Mouse (Mus musculus) inflammation-experienced regulatory T-cells, adult 6 months (primary cell): ENCODE data around the gene Acads. TPM values are rescaled to one million over a fixed set of nuclear protein-coding genes. Genes with fewer than 3 reads are reported as not detected.

ENCODE experiments used
- ATAC-seq: one replicate; pipeline ENCODE4 v1.8.0; 2017
- polyA plus RNA-seq, 3 experiments: library from polyadenylated mRNA; unstranded; fragments of 100-300 nt; shearing (Covaris generic); gene quantifications; one replicate each; pipeline ENCODE4 v1.2.1; 2017

Gene Acads
- polyA plus RNA-seq, 3 experiments from 2014 or later = 11.3 to 20.2 (median 18.8) TPM

GRCm38 (mm10) chr5:115070457-115070856 is 48.7 kb downstream of the Acads start:
- no peak for ATAC-seq

DNA sequence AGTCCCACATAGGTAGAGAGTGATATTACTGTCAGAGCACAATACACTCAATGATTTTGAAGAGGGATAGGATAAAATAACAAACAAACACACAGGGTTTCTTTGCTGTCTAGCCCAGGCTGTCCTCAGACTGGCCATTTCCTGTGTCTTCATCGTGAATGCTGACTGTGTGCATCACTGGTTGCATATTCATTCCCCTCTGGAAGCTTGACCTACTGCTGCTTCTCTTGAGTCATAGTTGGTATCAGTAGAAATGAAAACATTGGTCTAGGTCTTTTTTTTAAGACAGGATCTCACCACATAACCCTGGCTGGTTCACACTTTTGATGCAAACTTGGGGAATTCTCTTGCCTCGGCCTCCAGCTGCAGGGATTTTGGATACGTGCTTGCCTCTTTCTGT is 49.5 kb downstream of the Acads start:
- ATAC-seq = no peak

DNA sequence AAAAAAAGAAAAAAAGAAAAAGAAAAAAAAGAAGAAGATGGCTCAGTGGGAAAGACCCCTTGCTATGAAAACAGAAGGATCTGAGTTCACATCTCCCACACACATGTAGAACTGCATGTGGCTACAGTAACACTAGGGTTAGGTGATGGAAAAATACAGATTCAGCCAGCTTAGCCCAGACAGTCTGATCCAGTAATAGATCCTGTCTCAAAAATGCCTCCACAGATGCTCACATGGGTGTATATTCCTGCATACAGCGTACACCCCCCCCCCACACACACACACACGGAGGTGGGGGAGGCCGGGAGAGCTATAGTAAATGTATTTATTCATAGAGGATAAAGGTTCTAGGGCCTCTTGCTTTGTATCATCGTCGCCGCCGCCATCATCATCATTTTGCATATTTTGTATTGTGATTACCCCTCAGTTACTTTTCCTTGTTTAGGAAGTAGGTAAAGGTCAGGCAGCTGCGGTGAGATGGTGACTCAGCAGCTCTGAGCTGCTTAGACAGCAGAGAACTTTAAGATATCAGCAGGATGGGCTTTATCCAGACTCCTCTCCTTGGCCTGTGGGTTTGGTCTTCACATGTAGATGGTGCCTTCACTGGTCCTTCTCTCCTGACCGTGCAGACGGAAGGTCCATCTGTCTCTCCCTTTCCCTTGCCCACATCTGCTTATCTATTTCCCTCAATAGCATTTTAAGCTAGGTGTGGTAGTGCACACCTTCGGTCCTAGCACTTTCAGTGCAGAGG is 50.3 kb downstream of the Acads start:
- ATAC-seq = no peak

GRCm38 (mm10) chr5:115066245-115066644 is 52.9 kb downstream of the Acads start:
- no peak for ATAC-seq

- no peak for ATAC-seq
These were observed 55.8 kb downstream of the Acads start for GRCm38 (mm10) chr5:115063391-115063790.

DNA sequence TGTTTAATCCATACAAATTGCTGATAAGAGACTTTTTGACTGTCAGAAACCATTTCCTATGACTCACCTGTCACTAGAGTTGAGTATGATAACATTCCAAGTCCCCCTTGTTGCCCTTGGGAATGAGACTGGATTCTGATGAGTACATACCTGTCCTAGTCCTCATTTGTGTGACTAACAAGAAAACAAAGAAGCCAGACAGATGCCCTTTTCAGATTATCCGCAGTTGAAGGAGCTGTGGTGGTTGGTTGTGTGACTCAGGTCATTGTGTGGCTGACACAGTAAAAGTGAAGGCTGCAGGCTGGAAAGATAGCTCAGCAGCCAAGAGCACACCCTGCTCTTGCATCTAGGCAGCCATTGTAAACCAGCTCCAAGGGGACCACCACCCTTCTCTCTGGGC is 56.6 kb downstream of the Acads start:
- ATAC-seq = no peak

- no peak for ATAC-seq
These were observed 58.2 kb downstream of the Acads start for GRCm38 (mm10) chr5:115060977-115061376.

Other genes with a start within 250 kb of the Acads start
- 10 to 100 TPM in 2 of 3 experiments, 1 to 10 TPM in 1; 8.4 to 15.2 (median 12.1) TPM for gene Oasl2, start 222.4 kb downstream of the Acads start, polyA plus RNA-seq
- 1 to 10 TPM; 1.9 to 3.9 (median 2.6) TPM for gene Oasl1, start 196.1 kb downstream of the Acads start, polyA plus RNA-seq
- 10 to 100 TPM; 33.3 to 49.6 (median 36.0) TPM for gene 2210016L21Rik, start 177.2 kb downstream of the Acads start, polyA plus RNA-seq
- gene Hnf1a, start 148.3 kb downstream of the Acads start, polyA plus RNA-seq = under 1 TPM in 1 of 3 experiments, not detected in 2; 0.17 TPM
- gene Sppl3, start 108.2 kb downstream of the Acads start, polyA plus RNA-seq = 10 to 100 TPM; 13.6 to 17.2 (median 15.0) TPM
- gene Gm10401, start 21.1 kb downstream of the Acads start, polyA plus RNA-seq = 10 to 100 TPM; 14.8 to 23.2 (median 18.5) TPM
- gene Unc119b, start 15.6 kb upstream of the Acads start, polyA plus RNA-seq = 10 to 100 TPM; 15.9 to 27.8 (median 21.3) TPM
- 10 to 100 TPM; 25.5 to 32.7 (median 30.3) TPM for gene Mlec, start 38.8 kb upstream of the Acads start, polyA plus RNA-seq
- gene Cabp1, start 75.0 kb upstream of the Acads start, polyA plus RNA-seq = not detected
- 100 to 1,000 TPM; 116 to 141 (median 122) TPM for gene Pop5, start 116.5 kb upstream of the Acads start, polyA plus RNA-seq
- 10 to 100 TPM; 29.8 to 37.7 (median 35.6) TPM for gene Rnf10, start 153.6 kb upstream of the Acads start, polyA plus RNA-seq
- 10 to 100 TPM; 26.0 to 35.4 (median 31.6) TPM for gene Coq5, start 160.3 kb upstream of the Acads start, polyA plus RNA-seq
- 100 to 1,000 TPM; 360 to 571 (median 381) TPM for gene Dynll1, start 181.7 kb upstream of the Acads start, polyA plus RNA-seq
- 10 to 100 TPM; 15.7 to 26.8 (median 26.5) TPM for gene Srsf9, start 207.8 kb upstream of the Acads start, polyA plus RNA-seq
- 10 to 100 TPM; 10.7 to 12.5 (median 11.3) TPM for gene Gatc, start 221.8 kb upstream of the Acads start, polyA plus RNA-seq
- 10 to 100 TPM; 40.3 to 56.5 (median 51.5) TPM for gene Triap1, start 221.9 kb upstream of the Acads start, polyA plus RNA-seq
- gene Cox6a1, start 229.6 kb upstream of the Acads start, polyA plus RNA-seq = 100 to 1,000 TPM; 550 to 644 (median 560) TPM